Comparison of ENCODE assay signal across 9 mouse cellular contexts in the genomic region with DNA sequence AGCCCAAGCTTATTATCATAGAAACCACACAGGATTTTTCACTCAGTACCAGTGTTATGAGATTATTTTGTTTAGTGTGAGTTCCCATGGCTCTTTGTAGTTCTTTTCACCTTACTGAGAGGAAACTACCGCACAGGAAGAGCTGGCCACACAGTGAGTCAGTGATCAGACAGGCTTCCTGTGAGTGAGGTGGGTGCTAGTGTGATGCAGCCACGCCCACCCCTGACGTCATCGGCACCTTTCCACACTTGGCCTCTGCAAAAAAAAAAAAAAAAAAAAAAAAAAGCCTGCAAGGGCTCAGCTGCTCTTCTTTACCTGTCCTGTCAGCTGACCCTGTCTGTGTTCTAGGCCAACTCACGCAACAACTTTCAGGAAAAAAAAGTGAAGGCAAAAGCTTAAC. TPM values are rescaled to one million over a fixed set of nuclear protein-coding genes. Genes with fewer than 3 reads are reported as not detected.
A peak's percentile ranks its signal among the peaks of the same experiment; 100 is the strongest.
DNase-seq lines count a peak whose midpoint lies in the region; ATAC-seq and TF ChIP-seq lines count a peak whose summit lies in the region.
"Had no signal": no experiment of that assay in that cellular context is flagged by ENCODE, and none has a peak within 500 bp of the region (broad histone marks: within the 10 kb centered on the region; RNA-seq: fewer than 3 reads in every experiment).

No protein-coding gene starts in this region.

- WGBS in liver, embryonic 11.5 days: 16% methylated on average over 5 of the region's 5 CpGs

- no peak overlapping the region for H3K27ac ChIP-seq in liver, embryonic 11.5 days (ENCODE audit: low read depth, low read length)
- H3K27ac ChIP-seq in layer of hippocampus, adult 2 months: no peak overlapping the region
- H3K27ac ChIP-seq: limb, embryonic 15.5 days had no signal

- no peak for TF ChIP-seq CTCF in layer of hippocampus, adult 2 months (conservative IDR thresholded peaks at IDR 0.05)

- peak; percentile 74 for ATAC-seq in liver, embryonic 11.5 days (replicated peaks; ENCODE audit: low FRiP score)

- H3K4me3 ChIP-seq in liver, embryonic 11.5 days (ENCODE audit: low read depth, low read length): peak overlapping the region; percentile 32
- no peak overlapping the region for H3K4me3 ChIP-seq in layer of hippocampus, adult 2 months
- H3K4me3 ChIP-seq: limb, embryonic 15.5 days had no signal

- H3K9ac ChIP-seq in liver, embryonic 11.5 days (ENCODE audit: low read depth, low read length): no peak overlapping the region
- H3K9ac ChIP-seq: limb, embryonic 15.5 days had no signal

- no peaks in the 10 kb centered on the region for H3K9me3 ChIP-seq in liver, embryonic 11.5 days (ENCODE audit: control insufficient read depth, low read length)
- H3K9me3 ChIP-seq: limb, embryonic 15.5 days had no signal

- H3K36me3 ChIP-seq in liver, embryonic 11.5 days (ENCODE audit: control insufficient read depth, insufficient read depth, low read length): no peaks in the 10 kb centered on the region
- H3K36me3 ChIP-seq: limb, embryonic 15.5 days had no signal

- H3K27me3 ChIP-seq in liver, embryonic 11.5 days (replicated peaks; ENCODE audit: control insufficient read depth, insufficient read depth, low read length): no peaks in the 10 kb centered on the region
- H3K27me3 ChIP-seq: limb, embryonic 15.5 days had no signal

- peak; percentile 24 for DNase-seq in kidney, postnatal 14 days
- DNase-seq in kidney, adult 8-10 months: no peak
- DNase-seq in embryo, embryonic 10.5 days (ENCODE audit: low spot score): peak; percentile 5
- no peak for DNase-seq in liver, embryonic 11.5 days (ENCODE audit: low spot score)
- peak; percentile 87 to 92 for DNase-seq in spleen, adult 18-20 months
- DNase-seq in cerebellum, adult 18-20 months: no peak
- no peak for DNase-seq in layer of hippocampus, adult 2 months (ENCODE audit: low spot score in 2 of 2)
- no peak for DNase-seq in cerebellum, adult 9-11 months

- H3K4me2 ChIP-seq in liver, embryonic 11.5 days: peak overlapping the region; percentile 64
- H3K4me2 ChIP-seq: limb, embryonic 15.5 days had no signal

- H3K4me1 ChIP-seq in liver, embryonic 11.5 days (replicated peaks; ENCODE audit: control insufficient read depth, insufficient read depth, low read length): peaks cover 3% of the 10 kb centered on the region; the same call in 1 of the 2 replicates
- H3K4me1 ChIP-seq: limb, embryonic 15.5 days had no signal

RNA-seq across cellular contexts. Expression of a gene that starts 21.6 kb away (rescaled TPM):
- polyA plus RNA-seq in liver, embryonic 11.5 days (2014; fragmentation: Nextera tagmentation; extraction: Ambion mirVana): not detected in 2 replicates
- under 1 TPM in 1 of 2 experiments, not detected in 1; 0.28 TPM for total RNA-seq in layer of hippocampus, adult 2 months (2021)
- polyA plus RNA-seq: limb, embryonic 15.5 days had no signal

Comparison
In these comparisons a context has a peak if more than half of its experiments do, and no peak if none do; other contexts are left out.
1. DNase-seq: peak in kidney, postnatal 14 days (single experiment), embryo, embryonic 10.5 days (single experiment) and spleen, adult 18-20 months (2 of 2); none in kidney, adult 8-10 months (0 of 2), liver, embryonic 11.5 days (single experiment), cerebellum, adult 18-20 months (0 of 2), layer of hippocampus, adult 2 months (0 of 2) and cerebellum, adult 9-11 months (single experiment).